Mouse (Mus musculus): ENCODE measurements around the gene Olfr463.

DNA sequence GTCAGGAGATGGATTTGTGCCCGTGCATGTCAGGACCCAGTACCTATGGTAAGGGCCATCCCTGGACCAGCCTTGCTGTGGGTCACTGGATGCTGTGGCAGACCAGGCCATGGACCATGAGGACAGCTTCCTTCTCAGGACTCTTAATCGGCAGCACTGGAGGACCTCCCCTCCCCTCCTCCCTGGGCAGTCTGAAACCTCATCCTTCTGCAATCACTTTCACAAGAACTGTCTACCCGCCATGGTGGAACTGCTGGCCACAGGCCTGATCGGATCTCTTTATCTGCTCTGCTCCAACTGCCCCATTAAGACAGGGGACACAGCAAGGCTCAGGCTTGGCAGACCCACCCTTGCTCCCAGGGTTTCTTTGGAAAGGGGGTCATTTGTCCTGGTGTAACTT is 15.5 kb downstream of the Olfr463 start:
- TF ChIP-seq CTCF (IDR thresholded peaks at IDR 0.05; ENCODE audit: low read depth) = no peak
- no peak for TF ChIP-seq EP300 (IDR thresholded peaks at IDR 0.05; ENCODE audit: low read depth)

Measured in heart, postnatal 0 days (tissue).